Mouse (Mus musculus) heart, embryonic 16.5 days (tissue): Measurements from ENCODE around the gene Maf. TPM values are rescaled to one million over a fixed set of nuclear protein-coding genes. Genes with fewer than 3 reads are reported as not detected.

ENCODE experiments used
- ATAC-seq: fragments of 200-750 bp; cut with Nextera tagmentation; replicated peaks from 2 replicates; pipeline ENCODE4 v1.8.0; 2017; ENCODE audit warnings: moderate number of reproducible peaks; ENCODE audit not compliant: insufficient read depth, low FRiP score; ENCODE audit errors: extremely low read depth
- H3K27ac ChIP-seq: fragments of 300-500 bp; sonication (generic); 2 replicates; pipeline ENCODE4 v1.5.1; 2014; ENCODE audit warnings: mild to moderate bottlenecking, low read length, control low read depth, moderate library complexity
- H3K27me3 ChIP-seq: fragments of 300-500 bp; sonication (generic); 2 replicates; pipeline ENCODE4 v1.6.1; 2014; ENCODE audit warnings: low read length, mixed read lengths; ENCODE audit not compliant: control insufficient read depth, insufficient read depth
- H3K36me3 ChIP-seq: fragments of 300-500 bp; sonication (generic); 2 replicates; pipeline ENCODE4 v1.6.1; 2014; ENCODE audit not compliant: control insufficient read depth, insufficient read depth
- H3K4me1 ChIP-seq: fragments of 300-500 bp; sonication (generic); 2 replicates; pipeline ENCODE4 v1.6.1; 2014; ENCODE audit warnings: low read length, mixed read lengths; ENCODE audit not compliant: control insufficient read depth, insufficient read depth
- H3K4me2 ChIP-seq: fragments of 300-500 bp; sonication (generic); 2 replicates; pipeline ENCODE4 v1.6.1; 2014; ENCODE audit warnings: low read depth, mild to moderate bottlenecking, control low read depth, low read length
- H3K4me3 ChIP-seq: fragments of 300-500 bp; sonication (generic); 2 replicates; pipeline ENCODE4 v1.5.1; 2014; ENCODE audit warnings: mild to moderate bottlenecking, control low read depth, low read length
- H3K9ac ChIP-seq: fragments of 300-500 bp; sonication (generic); 2 replicates; pipeline ENCODE4 v1.6.1; 2014; ENCODE audit warnings: low read length, control low read depth
- H3K9me3 ChIP-seq: fragments of 300-500 bp; sonication (generic); replicated peaks from 2 replicates; pipeline ENCODE4 v1.6.1; 2016; ENCODE audit warnings: low read length; ENCODE audit not compliant: control insufficient read depth
- WGBS: fragments of 180-500 bp; shearing (Covaris S2); extraction: QIAGEN DNeasy Blood & Tissue Kit; methylation state at CpG from one replicate; pipeline ENCODE4 v1.1.7; 2014; 5-methylcytosine and 5-hydroxymethylcytosine counted together
- polyA plus RNA-seq: library from polyadenylated mRNA; unstranded; fragments of >200 nt; fragmentation: Nextera tagmentation; extraction: Ambion mirVana; gene quantifications from 2 replicates; pipeline ENCODE4 v1.2.1, GENCODE M21; 2015

The Maf gene
- polyA plus RNA-seq, 1 experiment from 2014 or later = 3.2 TPM

- 86% methylated on average over 6 of the region's 6 CpGs for WGBS
- H3K27ac ChIP-seq = no peak overlapping the region
- no peaks in the 10 kb centered on the region for H3K9me3 ChIP-seq
- no peaks in the 10 kb centered on the region for H3K4me1 ChIP-seq
- H3K4me2 ChIP-seq = no peak overlapping the region
- H3K27me3 ChIP-seq = no peaks in the 10 kb centered on the region
- H3K36me3 ChIP-seq = no peaks in the 10 kb centered on the region
- no peak for ATAC-seq
- H3K9ac ChIP-seq = no peak overlapping the region
- H3K4me3 ChIP-seq = no peak overlapping the region
Observed at GRCm38 (mm10) chr8:115741964-115742363, 34.4 kb upstream of the Maf start.

- H3K36me3 ChIP-seq = no peaks in the 10 kb centered on the region
- no peaks in the 10 kb centered on the region for H3K27me3 ChIP-seq
- no peaks in the 10 kb centered on the region for H3K9me3 ChIP-seq
- H3K9ac ChIP-seq = no peak overlapping the region
- no peaks in the 10 kb centered on the region for H3K4me1 ChIP-seq
- 87% methylated on average over 4 of the region's 4 CpGs for WGBS
- ATAC-seq = no peak
- H3K27ac ChIP-seq = no peak overlapping the region
- no peak overlapping the region for H3K4me3 ChIP-seq
- no peak overlapping the region for H3K4me2 ChIP-seq
Observed at GRCm38 (mm10) chr8:115739756-115740155, 32.2 kb upstream of the Maf start.

- no peak for ATAC-seq
- no peak overlapping the region for H3K4me3 ChIP-seq
- H3K9me3 ChIP-seq = no peaks in the 10 kb centered on the region
Observed at GRCm38 (mm10) chr8:115732401-115732800, 24.8 kb upstream of the Maf start.

GRCm38 (mm10) chr8:115726807-115727206, 19.2 kb upstream of the Maf start:
- Histone ChIP-seq H3K27me3 (no peaks in the 10 kb centered on the region), H3K36me3 (no peaks in the 10 kb centered on the region), H3K4me2 (no peak overlapping the region), H3K4me1 (no peaks in the 10 kb centered on the region), H3K27ac (no peak overlapping the region), H3K9ac (no peak overlapping the region), H3K9me3 (no peaks in the 10 kb centered on the region), H3K4me3 (no peak overlapping the region)
- no peak for ATAC-seq
- 87% methylated on average over 3 of the region's 3 CpGs for WGBS

More at GRCm38 (mm10) chr8:115732401-115732800, 24.8 kb upstream of the Maf start:
- WGBS = 77% methylated on average over 6 of the region's 6 CpGs
- Histone ChIP-seq H3K4me1 (no peaks in the 10 kb centered on the region), H3K9ac (no peak overlapping the region), H3K27me3 (no peaks in the 10 kb centered on the region), H3K27ac (no peak overlapping the region), H3K36me3 (no peaks in the 10 kb centered on the region), H3K4me2 (no peak overlapping the region)

GRCm38 (mm10) chr8:115726231-115726630, 18.6 kb upstream of the Maf start:
- ATAC-seq = no peak
- H3K9me3 ChIP-seq = no peaks in the 10 kb centered on the region

GRCm38 (mm10) chr8:115719126-115719525, 11.5 kb upstream of the Maf start:
- H3K4me2 ChIP-seq = no peak overlapping the region
- H3K27me3 ChIP-seq = 0 out of 2 replicates have a peak, but pooled peaks cover 2% of the 10 kb centered on the region
- H3K36me3 ChIP-seq = no peaks in the 10 kb centered on the region
- no peaks in the 10 kb centered on the region for H3K9me3 ChIP-seq
- H3K4me3 ChIP-seq = no peak overlapping the region
- no peak overlapping the region for H3K27ac ChIP-seq
- H3K4me1 ChIP-seq = no peaks in the 10 kb centered on the region
- ATAC-seq = peak; percentile 77
- H3K9ac ChIP-seq = no peak overlapping the region
- 59% methylated on average over 7 of the region's 7 CpGs for WGBS

More at GRCm38 (mm10) chr8:115726231-115726630, 18.6 kb upstream of the Maf start:
- Histone ChIP-seq H3K27me3 (no peaks in the 10 kb centered on the region), H3K9ac (no peak overlapping the region), H3K4me1 (no peaks in the 10 kb centered on the region), H3K27ac (no peak overlapping the region), H3K4me3 (no peak overlapping the region), H3K4me2 (no peak overlapping the region), H3K36me3 (no peaks in the 10 kb centered on the region)
- WGBS = 76% methylated on average over 4 of the region's 4 CpGs

- Histone ChIP-seq H3K9me3 (no peaks in the 10 kb centered on the region), H3K9ac (no peak overlapping the region), H3K4me1 (no peaks in the 10 kb centered on the region), H3K4me3 (no peak overlapping the region), H3K4me2 (no peak overlapping the region), H3K27me3 (0 out of 2 replicates have a peak, but pooled peaks cover 2% of the 10 kb centered on the region), H3K27ac (no peak overlapping the region), H3K36me3 (no peaks in the 10 kb centered on the region)
- 75% methylated on average over 6 of the region's 6 CpGs for WGBS
- ATAC-seq = peak; percentile 37; the same call in 1 of the 2 replicates
Observed at GRCm38 (mm10) chr8:115718621-115719020, 11.0 kb upstream of the Maf start.

GRCm38 (mm10) chr8:115715262-115715661, 7.7 kb upstream of the Maf start:
- H3K9me3 ChIP-seq = no peaks in the 10 kb centered on the region
- no peaks in the 10 kb centered on the region for H3K4me1 ChIP-seq
- H3K36me3 ChIP-seq = no peaks in the 10 kb centered on the region
- ATAC-seq = no peak
- no peak overlapping the region for H3K4me3 ChIP-seq
- H3K27ac ChIP-seq = no peak overlapping the region
- H3K9ac ChIP-seq = no peak overlapping the region
- peaks cover 2% of the 10 kb centered on the region for H3K27me3 ChIP-seq
- WGBS = 86% methylated on average over 4 of the region's 4 CpGs
- no peak overlapping the region for H3K4me2 ChIP-seq

GRCm38 (mm10) chr8:115711106-115711505, 3.5 kb upstream of the Maf start:
- no peak overlapping the region for H3K4me2 ChIP-seq
- WGBS = 68% methylated on average over 11 of the region's 11 CpGs

More at GRCm38 (mm10) chr8:115711106-115711505, 3.5 kb upstream of the Maf start:
- no peak overlapping the region for H3K27ac ChIP-seq
- no peaks in the 10 kb centered on the region for H3K9me3 ChIP-seq
- H3K9ac ChIP-seq = no peak overlapping the region
- ATAC-seq = no peak
- H3K4me3 ChIP-seq = no peak overlapping the region
- no peaks in the 10 kb centered on the region for H3K36me3 ChIP-seq
- no peaks in the 10 kb centered on the region for H3K4me1 ChIP-seq
- H3K27me3 ChIP-seq = peaks cover 5% of the 10 kb centered on the region
